Mouse (Mus musculus): ENCODE results near the gene Mme. TPM values are rescaled to one million over a fixed set of nuclear protein-coding genes. Genes with fewer than 3 reads are reported as not detected.

The Mme gene
- polyA plus RNA-seq, 1 experiment = not detected

DNA sequence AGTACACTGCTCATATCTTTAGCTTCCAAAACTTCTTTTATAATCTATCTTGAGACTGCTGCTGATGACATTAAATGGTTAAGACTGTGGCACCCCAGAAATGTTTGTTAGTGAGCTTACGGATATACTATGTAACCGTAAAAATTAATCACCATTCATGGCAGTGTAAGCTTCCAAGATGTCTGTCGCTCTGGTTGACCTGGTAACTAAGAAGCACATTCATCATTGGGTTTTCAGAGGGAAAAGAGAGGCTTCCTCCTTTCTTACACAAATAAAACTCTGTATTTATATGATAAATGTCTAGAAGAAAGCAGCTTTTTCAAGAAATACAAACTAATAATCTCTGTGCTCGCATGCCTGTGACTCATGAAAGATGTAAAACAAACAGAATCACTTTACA, 156.8 kb downstream of the Mme start:
- H3K27me3 ChIP-seq (replicated peaks) = no peaks in the 10 kb centered on the region

DNA sequence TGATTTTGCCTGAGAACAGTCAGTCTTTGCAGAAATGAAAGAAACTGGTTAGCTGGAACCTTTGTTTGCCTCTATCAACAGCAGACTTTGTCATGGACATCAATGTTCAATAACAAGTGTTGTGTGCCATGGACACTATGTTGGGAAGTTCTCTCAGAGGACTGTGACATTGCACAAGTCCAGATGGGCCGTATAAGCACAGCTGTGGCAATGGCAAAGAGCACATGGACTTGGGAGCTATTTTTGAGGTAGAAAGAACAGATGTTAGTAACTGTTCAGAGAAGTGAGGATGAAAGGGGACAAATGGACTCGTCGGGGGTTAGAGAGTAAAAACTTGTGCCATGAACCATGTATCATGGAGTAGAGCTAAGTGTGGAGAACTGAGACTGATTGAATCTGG, 165.1 kb downstream of the Mme start:
- H3K27me3 ChIP-seq (replicated peaks) = no peaks in the 10 kb centered on the region
- H3K4me3 ChIP-seq (replicated peaks) = no peak overlapping the region
- H3K4me1 ChIP-seq = no peaks in the 10 kb centered on the region
- TF ChIP-seq FLI1 (IDR thresholded peaks at IDR 0.05; ENCODE audit: low read length) (no peak), GATA1 (IDR thresholded peaks at IDR 0.05; ENCODE audit: borderline replicate concordance, low read length) (no peak)
- H3K36me3 ChIP-seq (replicated peaks; ENCODE audit: low read length) = no peaks in the 10 kb centered on the region
- no peaks in the 10 kb centered on the region for H3K9me3 ChIP-seq

More for the DNA sequence above, 156.8 kb downstream of the Mme start:
- Histone ChIP-seq H3K9me3 (no peaks in the 10 kb centered on the region), H3K4me1 (no peaks in the 10 kb centered on the region), H3K36me3 (replicated peaks; ENCODE audit: low read length) (no peaks in the 10 kb centered on the region), H3K4me3 (replicated peaks) (no peak overlapping the region)
- TF ChIP-seq GATA1 (IDR thresholded peaks at IDR 0.05; ENCODE audit: borderline replicate concordance, low read length) (no peak), FLI1 (IDR thresholded peaks at IDR 0.05; ENCODE audit: low read length) (no peak)

DNA sequence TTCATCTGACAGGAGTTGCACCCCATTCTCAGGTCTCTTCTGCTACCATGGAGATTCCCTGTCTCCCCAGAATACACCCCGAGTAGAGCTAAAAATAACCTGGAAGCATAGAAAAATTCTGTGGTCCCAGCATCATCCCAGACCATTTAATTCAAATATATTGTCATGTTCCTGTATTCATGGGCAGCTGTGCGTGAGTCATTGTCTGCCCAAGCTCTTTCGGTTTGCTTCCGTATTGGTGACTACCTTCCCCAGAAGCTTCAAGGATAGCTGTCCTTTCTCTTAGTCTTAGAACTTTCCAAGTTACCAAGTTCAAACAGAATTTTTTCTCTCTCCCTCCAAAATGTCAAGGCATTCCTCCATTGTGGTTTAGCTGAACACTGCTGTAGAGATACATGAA, 169.7 kb downstream of the Mme start:
- Histone ChIP-seq H3K36me3 (replicated peaks; ENCODE audit: low read length) (no peaks in the 10 kb centered on the region), H3K4me1 (no peaks in the 10 kb centered on the region), H3K4me3 (replicated peaks) (no peak overlapping the region), H3K9me3 (no peaks in the 10 kb centered on the region), H3K27me3 (replicated peaks) (no peaks in the 10 kb centered on the region)
- TF ChIP-seq GATA1 (IDR thresholded peaks at IDR 0.05; ENCODE audit: borderline replicate concordance, low read length) = no peak
- TF ChIP-seq FLI1 (IDR thresholded peaks at IDR 0.05; ENCODE audit: low read length) = no peak

DNA sequence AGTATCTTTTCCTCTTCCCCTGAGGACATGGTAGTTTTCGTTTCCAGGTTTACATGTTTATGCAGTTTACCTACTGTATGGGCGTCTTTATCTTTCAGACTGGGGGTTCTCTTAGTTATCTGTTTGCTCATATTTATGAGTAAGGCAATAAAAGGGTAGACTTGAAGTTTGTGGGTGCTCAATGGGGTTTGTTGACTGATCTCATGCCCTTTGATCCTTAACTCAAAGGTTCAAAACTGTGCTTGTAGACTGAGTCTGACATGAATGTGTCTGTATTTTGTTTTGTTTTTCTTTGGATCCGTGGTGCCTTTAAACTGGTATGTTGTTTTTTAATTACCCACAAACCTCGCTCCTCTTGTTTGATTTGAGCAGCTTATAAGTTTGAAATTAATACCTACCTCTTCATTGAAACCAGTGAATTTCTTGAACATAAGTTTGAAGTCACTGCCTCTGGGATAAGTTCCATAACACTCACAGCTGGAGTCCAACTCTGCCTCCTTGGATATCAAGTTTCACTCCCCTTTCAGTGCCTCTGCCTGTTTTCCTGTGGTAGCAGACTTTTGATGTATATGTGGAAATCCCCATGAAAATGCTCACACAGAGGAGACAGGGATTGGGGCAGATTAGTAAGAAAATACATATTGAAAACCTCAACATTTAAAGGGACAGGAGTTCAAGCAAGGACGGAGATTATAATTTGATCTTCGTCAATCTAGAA, 171.0 kb downstream of the Mme start:
- no peaks in the 10 kb centered on the region; the same call in 1 of the 2 replicates for H3K9me3 ChIP-seq
- H3K4me3 ChIP-seq (replicated peaks) = no peak overlapping the region
- H3K36me3 ChIP-seq (replicated peaks; ENCODE audit: low read length) = no peaks in the 10 kb centered on the region
- H3K4me1 ChIP-seq = no peaks in the 10 kb centered on the region
- H3K27me3 ChIP-seq (replicated peaks) = no peaks in the 10 kb centered on the region
- TF ChIP-seq FLI1 (IDR thresholded peaks at IDR 0.05; ENCODE audit: low read length) (no peak), GATA1 (IDR thresholded peaks at IDR 0.05; ENCODE audit: borderline replicate concordance, low read length) (no peak)

DNA sequence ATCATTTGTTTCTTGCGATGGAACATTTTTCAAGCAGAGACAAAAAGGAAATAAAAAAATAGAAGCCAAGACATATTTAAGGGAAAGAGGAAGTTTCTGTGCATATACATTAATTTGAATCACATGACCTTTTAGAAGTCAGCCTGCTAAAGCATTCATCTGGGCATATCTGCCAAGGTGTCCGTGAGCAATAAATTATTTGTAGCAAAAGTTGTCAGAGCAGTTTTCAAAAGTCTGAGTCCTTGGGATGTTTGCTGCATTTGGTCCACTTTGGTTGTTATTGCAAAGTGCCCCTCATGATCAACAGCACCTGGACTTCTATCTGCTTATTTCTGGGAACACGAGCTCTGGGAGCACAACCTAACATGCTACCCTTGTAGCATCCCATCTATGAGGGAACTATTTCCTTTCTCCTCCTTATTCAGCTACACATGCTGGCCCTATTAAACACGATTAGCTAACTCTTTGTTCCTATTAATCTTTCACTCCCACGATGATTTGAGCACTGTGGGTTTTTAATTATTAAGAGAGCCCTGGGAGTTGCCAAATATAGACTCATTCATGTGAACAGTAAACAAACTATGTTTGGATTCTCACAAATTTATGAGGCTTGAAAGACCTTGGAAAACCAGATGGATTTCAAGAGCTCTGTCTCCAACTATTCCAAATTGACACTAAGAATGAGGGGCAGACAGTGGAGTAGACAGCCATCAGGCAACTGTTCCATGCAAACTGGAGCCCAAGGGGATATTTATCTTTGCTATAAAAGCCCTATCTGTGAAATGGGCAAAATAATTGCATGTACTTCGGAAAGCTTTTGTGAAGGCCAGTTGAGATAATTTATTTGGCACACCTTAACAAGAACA, 171.9 kb downstream of the Mme start:
- Histone ChIP-seq H3K27me3 (replicated peaks) (no peaks in the 10 kb centered on the region), H3K36me3 (replicated peaks; ENCODE audit: low read length) (no peaks in the 10 kb centered on the region), H3K9me3 (no peaks in the 10 kb centered on the region; the same call in 1 of the 2 replicates), H3K4me3 (replicated peaks) (no peak overlapping the region), H3K4me1 (no peaks in the 10 kb centered on the region)
- no peak for TF ChIP-seq GATA1 (IDR thresholded peaks at IDR 0.05; ENCODE audit: borderline replicate concordance, low read length)
- no peak for TF ChIP-seq FLI1 (IDR thresholded peaks at IDR 0.05; ENCODE audit: low read length)

DNA sequence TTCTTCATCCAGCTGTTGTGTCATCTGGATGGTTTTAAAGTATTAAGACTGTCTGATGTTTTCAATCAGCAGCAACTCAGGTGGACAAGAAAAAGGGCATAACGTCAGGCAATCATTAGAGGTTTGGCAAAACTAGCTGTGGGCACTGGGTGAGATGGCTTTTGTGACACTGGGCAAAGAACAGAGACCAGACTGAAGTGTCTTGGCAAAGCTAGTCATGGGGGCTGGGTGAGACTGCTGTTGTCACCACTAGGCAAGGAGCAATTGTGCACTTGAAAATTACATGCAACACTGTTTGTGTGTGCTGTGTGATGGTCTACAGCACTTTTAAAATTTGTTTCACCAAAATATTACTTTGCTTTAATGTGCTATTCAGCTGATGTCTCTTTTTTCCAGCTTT, 175.9 kb downstream of the Mme start:
- no peak for TF ChIP-seq FLI1 (IDR thresholded peaks at IDR 0.05; ENCODE audit: low read length)
- no peak for TF ChIP-seq GATA1 (IDR thresholded peaks at IDR 0.05; ENCODE audit: borderline replicate concordance, low read length)
- Histone ChIP-seq H3K36me3 (replicated peaks; ENCODE audit: low read length) (no peaks in the 10 kb centered on the region), H3K27me3 (replicated peaks) (no peaks in the 10 kb centered on the region), H3K4me1 (no peaks in the 10 kb centered on the region), H3K9me3 (no peaks in the 10 kb centered on the region; the same call in 1 of the 2 replicates), H3K4me3 (replicated peaks) (no peak overlapping the region)

DNA sequence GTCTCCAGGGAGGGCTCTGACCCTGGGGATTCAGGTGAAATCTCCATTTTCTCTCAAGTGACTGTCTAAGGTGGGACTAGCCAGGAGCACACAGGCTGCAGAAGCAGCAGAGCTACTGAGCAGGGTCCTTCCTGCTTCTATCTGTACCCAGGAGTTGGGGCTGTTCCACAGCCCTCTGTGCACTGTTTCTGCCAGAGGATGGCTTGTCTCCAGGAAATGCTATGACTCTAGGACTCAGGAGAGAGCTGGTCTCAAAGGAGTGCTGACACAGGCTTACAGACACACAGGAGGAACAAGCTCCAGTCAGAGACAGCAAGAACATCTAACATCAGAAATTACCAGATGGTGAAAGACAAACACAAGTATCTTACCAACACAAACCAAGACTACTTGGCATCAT, 176.4 kb downstream of the Mme start:
- Histone ChIP-seq H3K27me3 (replicated peaks) (no peaks in the 10 kb centered on the region), H3K36me3 (replicated peaks; ENCODE audit: low read length) (no peaks in the 10 kb centered on the region), H3K9me3 (peaks cover 3% of the 10 kb centered on the region; the same call in 1 of the 2 replicates), H3K4me1 (no peaks in the 10 kb centered on the region), H3K4me3 (replicated peaks) (no peak overlapping the region)
- TF ChIP-seq GATA1 (IDR thresholded peaks at IDR 0.05; ENCODE audit: borderline replicate concordance, low read length) (no peak), FLI1 (IDR thresholded peaks at IDR 0.05; ENCODE audit: low read length) (no peak)

DNA sequence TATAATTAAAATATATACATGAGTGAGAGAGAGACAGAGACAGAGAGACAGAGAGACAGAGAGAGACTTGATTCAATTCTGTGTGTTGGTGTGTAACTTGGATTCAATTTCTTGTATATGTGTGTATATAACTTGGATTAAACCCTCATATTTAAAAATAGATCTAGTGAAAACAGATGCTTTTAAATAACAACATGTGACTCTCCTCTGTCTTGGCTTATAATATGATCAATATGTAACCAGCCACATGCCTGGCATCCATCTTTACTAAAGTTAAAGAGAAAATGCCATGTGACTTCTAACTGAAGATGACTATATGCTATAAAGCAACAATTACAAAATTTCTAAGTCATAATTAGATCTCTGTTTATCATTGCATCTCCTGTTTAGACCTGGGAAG, 182.2 kb downstream of the Mme start:
- Histone ChIP-seq H3K27me3 (replicated peaks) (no peaks in the 10 kb centered on the region), H3K4me3 (replicated peaks) (no peak overlapping the region), H3K9me3 (peaks cover 3% of the 10 kb centered on the region; the same call in 1 of the 2 replicates), H3K36me3 (replicated peaks; ENCODE audit: low read length) (no peaks in the 10 kb centered on the region), H3K4me1 (no peaks in the 10 kb centered on the region)
- TF ChIP-seq FLI1 (IDR thresholded peaks at IDR 0.05; ENCODE audit: low read length) (no peak), GATA1 (IDR thresholded peaks at IDR 0.05; ENCODE audit: borderline replicate concordance, low read length) (no peak)

Other genes with a start within 250 kb of the Mme start
- not detected in 2 replicates for gene Gm34302, start 242.3 kb downstream of the Mme start, polyA plus RNA-seq (2012; ENCODE audit: insufficient read depth, low replicate concordance)

All from megakaryocyte, embryonic 14.5 days (primary cell).